Mouse (Mus musculus) heart, postnatal 0 days (tissue): Measurements from ENCODE around the gene Cdh5. TPM values are rescaled to one million over a fixed set of nuclear protein-coding genes. Genes with fewer than 3 reads are reported as not detected.

Source experiments
- ATAC-seq: fragments of 200-750 bp; cut with Nextera tagmentation; 2 replicates; pipeline ENCODE4 v1.8.0; 2017; ENCODE audit warnings: low read depth, moderate number of reproducible peaks, moderate library complexity; ENCODE audit not compliant: insufficient read depth
- DNase-seq: peaks from one replicate; pipeline ENCODE4 v3.0.0-alpha.2; 2016; ENCODE audit warnings: low spot score
- H3K27ac ChIP-seq: fragments of 300-500 bp; sonication (generic); 2 replicates; pipeline ENCODE4 v1.5.1; 2014; ENCODE audit warnings: low read depth, mild to moderate bottlenecking
- H3K27me3 ChIP-seq: fragments of 300-500 bp; sonication (generic); 2 replicates; pipeline ENCODE4 v1.6.1; 2014; ENCODE audit warnings: low read length, mixed read lengths; ENCODE audit not compliant: control insufficient read depth, insufficient read depth
- H3K36me3 ChIP-seq: fragments of 300-500 bp; sonication (generic); replicated peaks from 2 replicates; pipeline ENCODE4 v1.6.1; 2014; ENCODE audit warnings: low read length, mixed read lengths; ENCODE audit not compliant: control insufficient read depth, insufficient read depth
- H3K4me1 ChIP-seq: fragments of 300-500 bp; sonication (generic); 2 replicates; pipeline ENCODE4 v1.6.1; 2014; ENCODE audit warnings: antibody characterized with exemption; ENCODE audit not compliant: control insufficient read depth, insufficient read depth
- H3K4me2 ChIP-seq: fragments of 300-500 bp; sonication (generic); 2 replicates; pipeline ENCODE4 v1.6.1; 2014; ENCODE audit warnings: low read depth, mild to moderate bottlenecking, low read length, moderate library complexity
- H3K4me3 ChIP-seq: fragments of 300-500 bp; sonication (generic); 2 replicates; pipeline ENCODE4 v1.5.1; 2014; ENCODE audit warnings: low read depth, low read length
- H3K9ac ChIP-seq: fragments of 300-500 bp; sonication (generic); replicated peaks from 2 replicates; pipeline ENCODE4 v1.6.1; 2014; ENCODE audit warnings: low read depth, low read length, mixed read lengths
- H3K9me3 ChIP-seq: fragments of 300-500 bp; sonication (generic); replicated peaks from 2 replicates; pipeline ENCODE4 v1.6.1; 2016; ENCODE audit warnings: low read length; ENCODE audit not compliant: control insufficient read depth
- CTCF ChIP-seq: IDR thresholded peaks from 2 replicates; pipeline ENCODE4 v1.5.1; 2016; ENCODE audit warnings: antibody characterized with exemption, control low read depth, low read depth
- EP300 ChIP-seq: IDR thresholded peaks from 2 replicates; pipeline ENCODE4 v1.6.1; 2016; ENCODE audit warnings: antibody characterized with exemption, low read depth
- WGBS: fragments of 180-500 bp; shearing (Covaris S2); extraction: QIAGEN DNeasy Blood & Tissue Kit; methylation state at CpG from one replicate; pipeline ENCODE4 v1.1.7; 2014; 5-methylcytosine and 5-hydroxymethylcytosine counted together
- polyA plus RNA-seq: library from polyadenylated mRNA; unstranded; fragments of >200 nt; fragmentation: Nextera tagmentation; extraction: Ambion mirVana; gene quantifications from 2 replicates; pipeline ENCODE4 v1.2.1, GENCODE M21; 2015
- total RNA-seq: library from RNA; depleted of rRNA; stranded (reverse); fragments of >200 nt; gene quantifications from 2 replicates; pipeline ENCODE4 v1.2.3, GENCODE M21; 2014; ENCODE audit warnings: low replicate concordance

The Cdh5 gene
- total and polyA plus RNA-seq, 2 experiments from 2014 or later: 42.6 to 123 TPM

DNA sequence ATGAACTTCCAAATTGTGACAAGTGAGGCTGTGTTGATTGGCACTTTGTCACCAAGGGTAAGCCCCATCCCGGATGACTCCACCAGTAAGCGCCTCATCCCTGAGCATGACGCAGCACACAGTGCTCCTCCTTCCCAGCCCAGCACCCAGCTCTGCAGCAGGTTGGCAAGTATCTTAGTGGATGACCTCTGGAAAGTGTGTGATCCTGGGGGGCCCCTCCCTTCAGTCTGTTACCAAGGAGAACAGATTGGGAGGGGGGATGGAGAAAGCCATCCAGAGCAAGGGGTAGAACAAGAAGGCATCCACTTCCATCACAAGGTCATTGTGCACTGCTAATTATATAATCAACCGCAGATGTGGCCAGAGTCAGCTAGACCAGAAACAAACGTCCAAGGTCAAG, 59.3 kb downstream of the Cdh5 start:
- H3K27ac ChIP-seq: no peak overlapping the region
- ATAC-seq: no peak
- WGBS: 70% methylated on average over 5 of the region's 5 CpGs
- H3K4me2 ChIP-seq: no peak overlapping the region
- no peak for DNase-seq
- no peak overlapping the region for H3K4me3 ChIP-seq
- no peaks in the 10 kb centered on the region for H3K27me3 ChIP-seq
- TF ChIP-seq EP300 (no peak), CTCF (no peak)
- no peak overlapping the region for H3K9ac ChIP-seq
- no peaks in the 10 kb centered on the region for H3K4me1 ChIP-seq
- no peaks in the 10 kb centered on the region for H3K36me3 ChIP-seq
- no peaks in the 10 kb centered on the region for H3K9me3 ChIP-seq

DNA sequence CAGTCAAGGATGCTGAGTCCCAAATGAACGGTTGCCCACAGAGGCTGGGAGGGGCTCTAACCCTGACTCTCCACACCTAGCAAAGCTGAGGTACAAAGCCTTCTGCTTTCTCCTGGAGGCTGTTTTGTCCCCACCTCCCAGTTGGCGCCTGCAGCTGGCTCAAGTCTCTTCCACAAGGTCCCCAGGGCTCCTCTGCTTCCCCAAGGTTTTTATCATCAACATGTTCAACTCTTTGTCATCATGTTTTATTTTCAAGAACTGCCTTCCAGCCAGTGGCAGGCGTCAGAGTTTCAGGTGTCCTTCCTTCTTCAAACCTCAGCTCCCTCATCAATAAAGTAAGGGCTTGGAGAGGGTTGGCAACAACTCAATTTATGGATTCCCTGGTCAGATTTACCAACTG, 68.0 kb downstream of the Cdh5 start:
- no peak overlapping the region for H3K4me3 ChIP-seq
- no peaks in the 10 kb centered on the region for H3K36me3 ChIP-seq
- no peak overlapping the region for H3K27ac ChIP-seq
- no peak overlapping the region for H3K4me2 ChIP-seq
- ATAC-seq (no peak), DNase-seq (no peak)
- H3K9me3 ChIP-seq: no peaks in the 10 kb centered on the region
- TF ChIP-seq EP300 (no peak), CTCF (no peak)
- WGBS: 72% methylated on average over 3 of the region's 3 CpGs
- H3K9ac ChIP-seq: no peak overlapping the region
- peaks cover 52% of the 10 kb centered on the region for H3K27me3 ChIP-seq
- H3K4me1 ChIP-seq: 0 out of 2 replicates have a peak, but pooled peaks cover 3% of the 10 kb centered on the region

GRCm38 (mm10) chr8:104170118-104171049, 69.0 kb downstream of the Cdh5 start, which contains the start of gene Bean1:
Gene Bean1 (plus strand): TSS chr8:104170442.
- peak; percentile 68 for ATAC-seq

DNA sequence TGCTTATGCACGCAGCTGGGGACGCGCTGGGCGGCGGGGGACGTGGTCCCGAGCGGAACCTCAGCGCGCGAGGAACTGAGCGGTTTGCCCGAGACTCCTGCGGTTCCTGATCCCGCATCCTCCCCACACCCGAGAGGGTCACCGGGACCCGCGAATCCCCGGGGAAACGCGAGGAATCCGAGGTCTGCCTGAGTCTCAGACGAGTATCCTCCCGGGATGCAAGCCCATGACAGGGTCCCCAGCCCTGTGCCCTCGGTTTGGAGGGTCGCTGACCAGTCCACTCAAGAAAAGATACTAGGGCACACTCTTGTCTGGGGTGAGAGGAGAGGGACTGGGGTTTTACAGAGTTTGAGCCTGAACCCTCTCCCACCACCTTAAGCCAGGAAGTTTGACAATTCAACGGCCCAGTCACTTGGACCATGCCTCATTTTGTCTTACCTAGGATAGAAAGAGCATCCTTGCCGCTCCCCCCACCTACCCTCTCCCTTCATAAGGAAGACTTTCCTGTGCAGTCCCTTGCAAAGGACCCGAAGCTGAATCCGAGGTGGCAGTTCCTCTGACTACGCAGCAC, 69.7 kb downstream of the Cdh5 start:
- 0 out of 2 replicates have a peak, but pooled peaks have one; percentile 10 for ATAC-seq

More at GRCm38 (mm10) chr8:104170118-104171049, 69.0 kb downstream of the Cdh5 start, which contains the start of gene Bean1:
- H3K9ac ChIP-seq: peak within 1 kb of the TSS; percentile 65
- no peak within 1 kb of the TSS for H3K27ac ChIP-seq
- DNase-seq: no peak
- H3K36me3 ChIP-seq: no peaks in the 10 kb centered on the region
- peaks cover 52% of the 10 kb centered on the region for H3K27me3 ChIP-seq
- peak within 1 kb of the TSS; percentile 98 for H3K4me2 ChIP-seq
- 0 out of 2 replicates have a peak, but pooled peaks cover 3% of the 10 kb centered on the region for H3K4me1 ChIP-seq
- H3K4me3 ChIP-seq: peak within 1 kb of the TSS; percentile 72
- no peak for TF ChIP-seq CTCF
- TF ChIP-seq EP300: no peak
- no peaks in the 10 kb centered on the region for H3K9me3 ChIP-seq
- 2% methylated on average over 67 of the region's 87 CpGs for WGBS

DNA sequence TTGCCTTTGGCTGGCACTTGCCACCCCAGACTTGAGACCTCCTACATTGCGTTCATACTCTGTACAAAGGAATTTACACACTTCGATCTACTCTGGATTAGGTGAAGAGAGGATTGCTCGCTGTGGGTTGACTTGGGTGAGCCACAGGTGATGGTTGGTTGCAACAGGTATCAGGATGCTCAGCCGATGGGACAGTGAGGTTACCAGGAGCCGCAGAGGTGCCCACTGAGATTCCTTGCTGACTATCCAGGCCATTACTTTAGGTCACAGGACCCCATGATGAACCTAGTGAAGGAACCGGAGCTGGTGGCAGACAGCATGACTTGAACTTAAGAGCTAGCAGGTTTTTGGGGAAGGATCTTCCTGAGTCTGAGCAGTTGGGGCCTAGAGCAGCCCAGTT, 71.0 kb downstream of the Cdh5 start:
- Histone ChIP-seq H3K4me1 (0 out of 2 replicates have a peak, but pooled peaks cover 3% of the 10 kb centered on the region), H3K27me3 (peaks cover 52% of the 10 kb centered on the region), H3K9ac (no peak overlapping the region), H3K4me2 (no peak overlapping the region), H3K36me3 (no peaks in the 10 kb centered on the region), H3K27ac (no peak overlapping the region), H3K4me3 (no peak overlapping the region), H3K9me3 (no peaks in the 10 kb centered on the region)
- no peak for TF ChIP-seq EP300
- TF ChIP-seq CTCF: no peak
- DNase-seq (no peak), ATAC-seq (no peak)
- 87% methylated on average over 6 of the region's 6 CpGs for WGBS

More for the DNA sequence above, 69.7 kb downstream of the Cdh5 start:
- Histone ChIP-seq H3K9me3 (no peaks in the 10 kb centered on the region), H3K4me3 (peak overlapping the region; percentile 72), H3K4me2 (peak overlapping the region; percentile 98), H3K27ac (no peak overlapping the region), H3K9ac (peak overlapping the region; percentile 65), H3K36me3 (no peaks in the 10 kb centered on the region), H3K27me3 (peaks cover 52% of the 10 kb centered on the region), H3K4me1 (0 out of 2 replicates have a peak, but pooled peaks cover 3% of the 10 kb centered on the region)
- no peak for TF ChIP-seq EP300
- no peak for TF ChIP-seq CTCF
- no peak for DNase-seq
- 4% methylated on average over 32 of the region's 32 CpGs for WGBS
